Mouse (Mus musculus): Measurements from ENCODE around the gene C2cd3. TPM values are rescaled to one million over a fixed set of nuclear protein-coding genes. Genes with fewer than 3 reads are reported as not detected.

C2cd3 gene
- polyA plus RNA-seq, 1 experiment: 6.0 TPM

DNA sequence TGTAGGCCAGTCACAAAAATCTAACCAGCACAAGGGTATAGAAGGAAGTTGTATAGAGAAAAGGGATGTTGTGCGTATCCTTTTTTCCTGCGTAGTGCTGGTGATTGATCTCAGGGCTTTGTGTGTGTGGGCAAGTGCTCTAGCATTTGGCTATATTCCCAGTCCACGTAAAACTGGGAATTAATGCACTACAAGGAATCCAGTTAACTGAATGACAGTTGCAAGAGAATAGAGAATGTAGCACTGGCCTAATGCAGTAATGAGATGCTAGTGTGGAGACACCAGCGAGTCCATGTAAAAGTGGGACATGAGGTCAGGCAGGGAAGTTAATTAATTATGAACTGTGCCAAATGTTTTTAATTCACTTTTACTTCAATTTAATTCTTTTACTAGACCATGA lies 30.7 kb downstream of the C2cd3 start:
- no peaks in the 10 kb centered on the region for H3K27me3 ChIP-seq (ENCODE audit: control insufficient read depth, insufficient read depth, insufficient read length)
- H3ac ChIP-seq (ENCODE audit: control insufficient read depth, insufficient read length): no peak overlapping the region
- H3K79me2 ChIP-seq (ENCODE audit: control insufficient read depth, insufficient read depth): no peaks in the 10 kb centered on the region
- H3K4me2 ChIP-seq (ENCODE audit: low read depth): no peak overlapping the region
- H3K4me3 ChIP-seq: no peak overlapping the region
- no peak for TF ChIP-seq MAX (IDR thresholded peaks at IDR 0.05; ENCODE audit: low read depth)
- TF ChIP-seq MYOD1 (IDR thresholded peaks at IDR 0.05; ENCODE audit: control insufficient read depth in 1 of 3, insufficient read length in 2 of 3, low read depth in 2 of 3): no peak
- TF ChIP-seq POLR2AphosphoS2 (IDR thresholded peaks at IDR 0.05; ENCODE audit: insufficient read length, low read depth): no peak
- TF ChIP-seq REST (IDR thresholded peaks at IDR 0.05; ENCODE audit: insufficient read depth, insufficient read length): no peak
- no peak for TF ChIP-seq SRF (IDR thresholded peaks at IDR 0.05; ENCODE audit: control insufficient read depth, insufficient read length, low read depth)
- no peaks in the 10 kb centered on the region for H3K36me3 ChIP-seq (ENCODE audit: control insufficient read depth, insufficient read depth)

DNA sequence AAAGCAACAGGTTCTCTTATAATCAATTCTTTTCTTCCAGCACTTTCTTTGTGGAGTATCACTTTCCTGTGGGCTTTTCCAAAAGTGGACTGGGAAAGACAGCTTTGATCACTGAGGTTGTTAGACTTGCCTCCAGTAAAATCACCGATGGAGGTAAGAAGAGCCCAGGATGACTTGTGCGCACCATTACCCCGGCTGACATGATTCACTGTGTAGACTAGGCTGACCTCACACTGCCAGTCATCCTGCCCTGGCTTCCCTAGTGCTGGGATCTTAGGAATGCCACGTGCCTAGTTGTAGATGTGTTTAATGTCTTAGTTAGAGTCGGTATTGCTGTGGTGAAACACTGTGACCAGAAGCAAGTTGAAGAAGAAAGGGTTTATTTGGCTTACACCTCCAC lies 35.6 kb downstream of the C2cd3 start:
- Histone ChIP-seq H3K27me3 (ENCODE audit: control insufficient read depth, insufficient read depth, insufficient read length) (no peaks in the 10 kb centered on the region), H3K36me3 (ENCODE audit: control insufficient read depth, insufficient read depth) (peaks cover 8% of the 10 kb centered on the region), H3K4me2 (ENCODE audit: low read depth) (no peak overlapping the region), H3K79me2 (ENCODE audit: control insufficient read depth, insufficient read depth) (no peaks in the 10 kb centered on the region), H3K4me3 (no peak overlapping the region), H3ac (ENCODE audit: control insufficient read depth, insufficient read length) (no peak overlapping the region)
- TF ChIP-seq SRF (IDR thresholded peaks at IDR 0.05; ENCODE audit: control insufficient read depth, insufficient read length, low read depth) (no peak), POLR2A (IDR thresholded peaks at IDR 0.05; ENCODE audit: insufficient read length, low read depth) (no peak), MYOG (IDR thresholded peaks at IDR 0.05; ENCODE audit: control insufficient read depth in 1 of 3, insufficient read depth in 1 of 3, insufficient read length in 2 of 3, low read depth in 2 of 3) (no peak), MYOD1 (IDR thresholded peaks at IDR 0.05; ENCODE audit: control insufficient read depth in 1 of 3, insufficient read length in 2 of 3, low read depth in 2 of 3) (no peak), TCF3 (IDR thresholded peaks at IDR 0.05; ENCODE audit: insufficient read length, low read depth) (no peak), CEBPB (IDR thresholded peaks at IDR 0.05; ENCODE audit: insufficient read depth, poor library complexity, severe bottlenecking) (no peak), USF1 (IDR thresholded peaks at IDR 0.05; ENCODE audit: low read depth) (no peak), REST (IDR thresholded peaks at IDR 0.05; ENCODE audit: insufficient read depth, insufficient read length) (no peak), E2F4 (IDR thresholded peaks at IDR 0.05; ENCODE audit: insufficient read depth) (no peak), MAX (IDR thresholded peaks at IDR 0.05; ENCODE audit: low read depth) (no peak), POLR2AphosphoS2 (IDR thresholded peaks at IDR 0.05; ENCODE audit: insufficient read length, low read depth) (no peak)

DNA sequence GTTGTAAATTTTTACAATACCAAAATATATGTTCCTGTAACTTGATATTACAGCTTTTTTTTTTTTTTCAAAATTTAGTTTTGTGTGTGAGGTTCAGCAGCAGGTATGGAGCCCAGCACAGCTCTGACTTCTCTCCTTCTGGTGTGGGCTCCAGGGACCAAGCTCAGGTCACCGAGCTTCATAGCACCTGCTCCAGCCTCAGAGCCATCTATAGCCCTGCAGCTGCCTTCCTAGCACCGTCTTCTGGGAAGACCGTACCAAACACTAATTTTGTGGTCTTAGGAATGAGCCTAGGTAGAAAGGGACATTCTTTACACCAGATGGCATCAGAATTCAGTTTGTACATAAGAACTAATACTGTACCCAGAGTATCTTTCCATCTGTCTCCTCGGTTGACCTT lies 36.7 kb downstream of the C2cd3 start:
- no peaks in the 10 kb centered on the region for H3K27me3 ChIP-seq (ENCODE audit: control insufficient read depth, insufficient read depth, insufficient read length)
- TF ChIP-seq CEBPB (IDR thresholded peaks at IDR 0.05; ENCODE audit: insufficient read depth, poor library complexity, severe bottlenecking) (no peak), MYOG (IDR thresholded peaks at IDR 0.05; ENCODE audit: control insufficient read depth in 1 of 3, insufficient read depth in 1 of 3, insufficient read length in 2 of 3, low read depth in 2 of 3) (peak in 2 of 3 experiments; percentile 45 to 71), REST (IDR thresholded peaks at IDR 0.05; ENCODE audit: insufficient read depth, insufficient read length) (no peak), POLR2A (IDR thresholded peaks at IDR 0.05; ENCODE audit: insufficient read length, low read depth) (no peak), TCF12 (IDR thresholded peaks at IDR 0.05; ENCODE audit: insufficient read depth, poor library complexity, severe bottlenecking) (no peak), MYOD1 (IDR thresholded peaks at IDR 0.05; ENCODE audit: control insufficient read depth in 1 of 3, insufficient read length in 2 of 3, low read depth in 2 of 3) (peak in 2 of 3 experiments; percentile 22 to 58), MAX (IDR thresholded peaks at IDR 0.05; ENCODE audit: low read depth) (no peak)
- no peak overlapping the region for H3ac ChIP-seq (ENCODE audit: control insufficient read depth, insufficient read length)
- no peaks in the 10 kb centered on the region for H3K79me2 ChIP-seq (ENCODE audit: control insufficient read depth, insufficient read depth)
- no peak overlapping the region for H3K4me3 ChIP-seq
- H3K4me2 ChIP-seq (ENCODE audit: low read depth): no peak overlapping the region
- H3K36me3 ChIP-seq (ENCODE audit: control insufficient read depth, insufficient read depth): peaks cover 8% of the 10 kb centered on the region

DNA sequence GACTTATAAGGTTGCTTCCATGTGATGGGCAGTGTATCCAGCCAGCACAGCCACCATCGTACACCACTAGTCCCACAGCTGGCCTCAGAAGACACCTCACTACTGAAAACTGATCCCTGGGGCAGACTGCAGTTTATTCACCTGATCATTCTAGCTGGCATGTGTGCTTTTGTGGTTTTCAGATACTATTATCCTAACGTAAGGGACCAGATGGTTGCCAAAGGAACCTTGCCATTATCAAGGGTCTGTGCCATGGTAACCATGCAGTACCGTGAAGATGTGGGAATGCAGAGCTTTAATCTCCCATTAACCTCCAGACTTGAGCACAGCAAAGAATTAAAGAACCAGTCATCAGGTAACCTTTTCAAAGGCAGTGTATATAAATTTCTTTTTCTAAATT lies 53.8 kb downstream of the C2cd3 start:
- Histone ChIP-seq H3K27me3 (ENCODE audit: control insufficient read depth, insufficient read depth, insufficient read length) (no peaks in the 10 kb centered on the region), H3ac (ENCODE audit: control insufficient read depth, insufficient read length) (no peak overlapping the region), H3K4me2 (ENCODE audit: low read depth) (no peak overlapping the region), H3K36me3 (ENCODE audit: control insufficient read depth, insufficient read depth) (peaks cover 6% of the 10 kb centered on the region), H3K79me2 (ENCODE audit: control insufficient read depth, insufficient read depth) (no peaks in the 10 kb centered on the region), H3K4me3 (no peak overlapping the region)
- TF ChIP-seq E2F4 (IDR thresholded peaks at IDR 0.05; ENCODE audit: insufficient read depth) (no peak), REST (IDR thresholded peaks at IDR 0.05; ENCODE audit: insufficient read depth, insufficient read length) (no peak), TCF3 (IDR thresholded peaks at IDR 0.05; ENCODE audit: insufficient read length, low read depth) (no peak), POLR2AphosphoS2 (IDR thresholded peaks at IDR 0.05; ENCODE audit: insufficient read length, low read depth) (no peak), SRF (IDR thresholded peaks at IDR 0.05; ENCODE audit: control insufficient read depth, insufficient read length, low read depth) (no peak), MYOD1 (IDR thresholded peaks at IDR 0.05; ENCODE audit: control insufficient read depth in 1 of 3, insufficient read length in 2 of 3, low read depth in 2 of 3) (no peak), MAX (IDR thresholded peaks at IDR 0.05; ENCODE audit: low read depth) (no peak), USF1 (IDR thresholded peaks at IDR 0.05; ENCODE audit: low read depth) (no peak), POLR2A (IDR thresholded peaks at IDR 0.05; ENCODE audit: insufficient read length, low read depth) (no peak), TCF12 (IDR thresholded peaks at IDR 0.05; ENCODE audit: insufficient read depth, poor library complexity, severe bottlenecking) (no peak)

DNA sequence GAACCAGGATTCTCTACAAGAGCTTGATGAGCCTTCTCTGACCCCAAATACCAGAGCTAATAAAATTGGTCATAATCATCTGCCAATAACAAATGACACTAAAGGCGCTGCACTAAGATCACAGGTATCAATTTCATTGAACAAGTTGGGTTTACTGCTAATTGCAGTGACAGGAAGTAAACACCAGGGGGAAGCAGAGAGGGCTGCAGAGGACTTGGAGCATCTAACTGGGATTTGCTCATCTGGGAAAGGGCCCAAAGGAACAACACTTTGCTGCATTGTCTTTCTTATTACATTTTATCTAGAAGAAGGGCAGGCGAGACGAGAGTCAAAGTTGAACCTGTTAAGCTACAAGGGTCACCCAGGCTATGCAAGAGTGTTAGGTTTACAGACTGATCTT lies 57.1 kb downstream of the C2cd3 start:
- Histone ChIP-seq H3K27me3 (ENCODE audit: control insufficient read depth, insufficient read depth, insufficient read length) (no peaks in the 10 kb centered on the region), H3K4me2 (ENCODE audit: low read depth) (no peak overlapping the region), H3K79me2 (ENCODE audit: control insufficient read depth, insufficient read depth) (no peaks in the 10 kb centered on the region), H3K4me3 (no peak overlapping the region), H3ac (ENCODE audit: control insufficient read depth, insufficient read length) (no peak overlapping the region), H3K36me3 (ENCODE audit: control insufficient read depth, insufficient read depth) (peaks cover 12% of the 10 kb centered on the region)
- no peak for TF ChIP-seq USF1 (IDR thresholded peaks at IDR 0.05; ENCODE audit: low read depth)
- TF ChIP-seq MAX (IDR thresholded peaks at IDR 0.05; ENCODE audit: low read depth): no peak
- no peak for TF ChIP-seq MYOD1 (IDR thresholded peaks at IDR 0.05; ENCODE audit: control insufficient read depth in 1 of 3, insufficient read length in 2 of 3, low read depth in 2 of 3)
- no peak for TF ChIP-seq E2F4 (IDR thresholded peaks at IDR 0.05; ENCODE audit: insufficient read depth)
- TF ChIP-seq SRF (IDR thresholded peaks at IDR 0.05; ENCODE audit: control insufficient read depth, insufficient read length, low read depth): no peak
- no peak for TF ChIP-seq TCF12 (IDR thresholded peaks at IDR 0.05; ENCODE audit: insufficient read depth, poor library complexity, severe bottlenecking)
- TF ChIP-seq REST (IDR thresholded peaks at IDR 0.05; ENCODE audit: insufficient read depth, insufficient read length): no peak
- no peak for TF ChIP-seq CEBPB (IDR thresholded peaks at IDR 0.05; ENCODE audit: insufficient read depth, poor library complexity, severe bottlenecking)
- no peak for TF ChIP-seq TCF3 (IDR thresholded peaks at IDR 0.05; ENCODE audit: insufficient read length, low read depth)
